Mouse (Mus musculus) olfactory bulb, adult 2 months (tissue): Measurements from ENCODE around the gene Mn1.

Experiments
- CTCF ChIP-seq: fragments of 200-500 bp; IDR thresholded peaks from 2 replicates; pipeline ENCODE4 v1.5.1; 2012; ENCODE audit warnings: low read depth, mild to moderate bottlenecking, low read length, moderate library complexity; ENCODE audit not compliant: insufficient read depth
- POLR2A ChIP-seq: fragments of 200-500 bp; IDR thresholded peaks from 2 replicates; pipeline ENCODE4 v1.6.1; 2012; ENCODE audit warnings: mild to moderate bottlenecking, low read depth, low read length, moderate library complexity; ENCODE audit not compliant: insufficient read depth

GRCm38 (mm10) chr5:111394198-111395053 lies 22.7 kb upstream of the Mn1 start:
- TF ChIP-seq CTCF (no peak), POLR2A (no peak)
